Mouse (Mus musculus) small intestine, adult 2 months (tissue): ENCODE measurements at regions not wholly inside any gene's neighbourhood (a gene's known extent, or its start where the extent isn't known, plus 50 kb on each side); places are given as distances from the start of the nearest gene placed in this dataset.

ENCODE experiments used
- H3K27ac ChIP-seq: fragments of 200-500 bp; 2 replicates; pipeline ENCODE4 v1.5.1; 2012; ENCODE audit warnings: low read depth, low read length, control low read depth, inconsistent platforms; ENCODE audit not compliant: insufficient read depth
- H3K27me3 ChIP-seq: fragments of 200-500 bp; 2 replicates; pipeline ENCODE4 v1.6.1; 2012; ENCODE audit warnings: mild to moderate bottlenecking, moderate library complexity, low read length, inconsistent platforms; ENCODE audit not compliant: control insufficient read depth, insufficient read depth
- H3K36me3 ChIP-seq: fragments of 200-500 bp; 2 replicates; pipeline ENCODE4 v1.6.1; 2012; ENCODE audit warnings: mild to moderate bottlenecking, low read length, control low read depth, inconsistent platforms; ENCODE audit not compliant: control insufficient read depth, insufficient read depth
- H3K4me1 ChIP-seq: fragments of 200-500 bp; 2 replicates; pipeline ENCODE4 v1.6.1; 2012; ENCODE audit warnings: low read length, inconsistent platforms, mixed read lengths; ENCODE audit not compliant: control insufficient read depth, insufficient read depth, insufficient read length
- H3K4me3 ChIP-seq: fragments of 200-500 bp; 2 replicates; pipeline ENCODE4 v1.5.1; 2012; ENCODE audit warnings: low read depth, mild to moderate bottlenecking, control low read depth, inconsistent platforms, low read length, moderate library complexity
- CTCF ChIP-seq: fragments of 200-500 bp; IDR thresholded peaks from 2 replicates; pipeline ENCODE4 v1.5.1; 2012; ENCODE audit warnings: low read depth, mild to moderate bottlenecking, control low read depth, inconsistent platforms, low read length, moderate library complexity, mixed read lengths; ENCODE audit not compliant: insufficient replicate concordance, insufficient read length; ENCODE audit errors: extremely low read depth
- POLR2A ChIP-seq: fragments of 200-500 bp; IDR thresholded peaks from 2 replicates; pipeline ENCODE4 v1.6.1; 2012; ENCODE audit warnings: low read depth, mild to moderate bottlenecking, control low read depth, inconsistent platforms, low read length, moderate library complexity
- WGBS: fragments of 180-500 bp; shearing (Covaris S2); methylation state at CpG from one replicate; pipeline ENCODE4 v1.1.7; 2018; 5-methylcytosine and 5-hydroxymethylcytosine counted together

- no peaks in the 10 kb centered on the region for H3K27me3 ChIP-seq
- H3K4me1 ChIP-seq, result no peaks in the 10 kb centered on the region
- 93% methylated on average over 1 of the region's 1 CpGs for WGBS
- no peak overlapping the region for H3K4me3 ChIP-seq
- TF ChIP-seq POLR2A, result no peak
- no peak for TF ChIP-seq CTCF
- no peaks in the 10 kb centered on the region for H3K36me3 ChIP-seq
- no peak overlapping the region for H3K27ac ChIP-seq
Observed at GRCm38 (mm10) chr15:31980791-31981190, 196.3 kb upstream of the Tas2r119 start.

- Histone ChIP-seq H3K4me1 (no peaks in the 10 kb centered on the region), H3K4me3 (no peak overlapping the region), H3K27me3 (no peaks in the 10 kb centered on the region), H3K36me3 (no peaks in the 10 kb centered on the region), H3K27ac (no peak overlapping the region)
- WGBS, result 45% methylated on average over 3 of the region's 3 CpGs
- TF ChIP-seq CTCF (no peak), POLR2A (no peak)
Observed at GRCm38 (mm10) chr15:31987291-31987690, 189.8 kb upstream of the Tas2r119 start.

- 61% methylated on average over 2 of the region's 2 CpGs for WGBS
- H3K27ac ChIP-seq, result no peak overlapping the region
- H3K4me3 ChIP-seq, result no peak overlapping the region
- no peaks in the 10 kb centered on the region for H3K36me3 ChIP-seq
- no peak for TF ChIP-seq POLR2A
- no peak for TF ChIP-seq CTCF
- H3K4me1 ChIP-seq, result no peaks in the 10 kb centered on the region
- no peaks in the 10 kb centered on the region for H3K27me3 ChIP-seq
Observed at GRCm38 (mm10) chr15:31989093-31989492, 188.0 kb upstream of the Tas2r119 start.

GRCm38 (mm10) chr15:31989593-31990290, 187.3 kb upstream of the Tas2r119 start:
- Histone ChIP-seq H3K4me3 (no peak overlapping the region), H3K27me3 (no peaks in the 10 kb centered on the region), H3K27ac (no peak overlapping the region), H3K36me3 (no peaks in the 10 kb centered on the region), H3K4me1 (no peaks in the 10 kb centered on the region)
- 81% methylated on average over 6 of the region's 6 CpGs for WGBS
- TF ChIP-seq CTCF, result no peak
- TF ChIP-seq POLR2A, result no peak

GRCm38 (mm10) chr15:31997996-31998395, 179.1 kb upstream of the Tas2r119 start:
- Histone ChIP-seq H3K36me3 (no peaks in the 10 kb centered on the region), H3K4me1 (no peaks in the 10 kb centered on the region), H3K27ac (no peak overlapping the region), H3K27me3 (no peaks in the 10 kb centered on the region), H3K4me3 (no peak overlapping the region)
- 88% methylated on average over 2 of the region's 2 CpGs for WGBS
- TF ChIP-seq POLR2A (no peak), CTCF (no peak)

- no peaks in the 10 kb centered on the region for H3K27me3 ChIP-seq
- 74% methylated on average over 5 of the region's 5 CpGs for WGBS
- no peaks in the 10 kb centered on the region for H3K4me1 ChIP-seq
- no peaks in the 10 kb centered on the region for H3K36me3 ChIP-seq
- H3K4me3 ChIP-seq, result no peak overlapping the region
- TF ChIP-seq CTCF (no peak), POLR2A (no peak)
- H3K27ac ChIP-seq, result no peak overlapping the region
Observed at GRCm38 (mm10) chr15:31999553-31999952, 177.5 kb upstream of the Tas2r119 start.

- WGBS, result 49% methylated on average over 2 of the region's 2 CpGs
- Histone ChIP-seq H3K27ac (no peak overlapping the region), H3K4me1 (no peaks in the 10 kb centered on the region), H3K36me3 (no peaks in the 10 kb centered on the region), H3K27me3 (no peaks in the 10 kb centered on the region), H3K4me3 (no peak overlapping the region)
- TF ChIP-seq POLR2A (no peak), CTCF (no peak)
Observed at GRCm38 (mm10) chr15:32002950-32003422, 174.1 kb upstream of the Tas2r119 start.

GRCm38 (mm10) chr15:32003489-32003888, 173.6 kb upstream of the Tas2r119 start:
- no peaks in the 10 kb centered on the region for H3K4me1 ChIP-seq
- no peaks in the 10 kb centered on the region for H3K36me3 ChIP-seq
- WGBS, result 12% methylated on average over 6 of the region's 6 CpGs
- TF ChIP-seq CTCF (no peak), POLR2A (no peak)
- no peak overlapping the region for H3K4me3 ChIP-seq
- no peak overlapping the region for H3K27ac ChIP-seq
- no peaks in the 10 kb centered on the region for H3K27me3 ChIP-seq
